Mouse (Mus musculus) stomach, postnatal 0 days (tissue): Measurements from ENCODE around the gene Ehmt2. TPM values are rescaled to one million over a fixed set of nuclear protein-coding genes. Genes with fewer than 3 reads are reported as not detected.
"Not testable (repeated sequence)": the region's sequence is repeated elsewhere in the genome, so short reads cannot be mapped to it uniquely, and the experiment has no call there.

Source experiments
- ATAC-seq: fragments of 200-750 bp; cut with Nextera tagmentation; 2 replicates; pipeline ENCODE4 v1.8.0; 2017; ENCODE audit not compliant: low FRiP score, low TSS enrichment
- DNase-seq: peaks from one replicate; pipeline ENCODE4 v3.0.0-alpha.2; 2016; ENCODE audit warnings: low spot score
- H3K27ac ChIP-seq: fragments of 300-500 bp; sonication (generic); replicated peaks from 2 replicates; pipeline ENCODE4 v1.5.1; 2014; ENCODE audit warnings: mild to moderate bottlenecking, control low read depth
- H3K27me3 ChIP-seq: fragments of 300-500 bp; sonication (generic); 2 replicates; pipeline ENCODE4 v1.6.1; 2014; ENCODE audit warnings: low read length; ENCODE audit not compliant: control insufficient read depth, insufficient read depth
- H3K36me3 ChIP-seq: fragments of 300-500 bp; sonication (generic); 2 replicates; pipeline ENCODE4 v1.6.1; 2014; ENCODE audit warnings: low read length, mixed read lengths; ENCODE audit not compliant: control insufficient read depth, insufficient read depth
- H3K4me1 ChIP-seq: fragments of 300-500 bp; sonication (generic); replicated peaks from 2 replicates; pipeline ENCODE4 v1.6.1; 2014; ENCODE audit warnings: antibody characterized with exemption; ENCODE audit not compliant: control insufficient read depth, insufficient read depth
- H3K4me2 ChIP-seq: fragments of 300-500 bp; sonication (generic); replicated peaks from 2 replicates; pipeline ENCODE4 v1.6.1; 2014; ENCODE audit warnings: low read depth, mild to moderate bottlenecking, control low read depth, moderate library complexity
- H3K4me3 ChIP-seq: fragments of 300-500 bp; sonication (generic); 2 replicates; pipeline ENCODE4 v1.5.1; 2014; ENCODE audit warnings: low read depth, low read length, control low read depth
- H3K9ac ChIP-seq: fragments of 300-500 bp; sonication (generic); 2 replicates; pipeline ENCODE4 v1.6.1; 2014; ENCODE audit warnings: mild to moderate bottlenecking, low read length, control low read depth, mixed read lengths
- H3K9me3 ChIP-seq: fragments of 300-500 bp; sonication (generic); 2 replicates; pipeline ENCODE4 v1.6.1; 2016; ENCODE audit warnings: low read length; ENCODE audit not compliant: control insufficient read depth
- CTCF ChIP-seq: IDR thresholded peaks from 2 replicates; pipeline ENCODE4 v1.5.1; 2016; ENCODE audit warnings: antibody characterized with exemption, low read depth, mild to moderate bottlenecking, moderate library complexity
- EP300 ChIP-seq: optimal IDR thresholded peaks from 2 replicates; pipeline ENCODE3; 2016; ENCODE audit warnings: antibody characterized with exemption
- WGBS: fragments of 180-500 bp; shearing (Covaris S2); extraction: QIAGEN DNeasy Blood & Tissue Kit; methylation state at CpG from one replicate; pipeline ENCODE4 v1.1.7; 2014; 5-methylcytosine and 5-hydroxymethylcytosine counted together
- polyA plus RNA-seq: library from polyadenylated mRNA; unstranded; fragments of >200 nt; fragmentation: Nextera tagmentation; extraction: Ambion mirVana; gene quantifications from 2 replicates; pipeline ENCODE4 v1.2.1, GENCODE M21; 2015

Gene Ehmt2
- polyA plus RNA-seq, 1 experiment from 2014 or later: 23.8 TPM

DNA sequence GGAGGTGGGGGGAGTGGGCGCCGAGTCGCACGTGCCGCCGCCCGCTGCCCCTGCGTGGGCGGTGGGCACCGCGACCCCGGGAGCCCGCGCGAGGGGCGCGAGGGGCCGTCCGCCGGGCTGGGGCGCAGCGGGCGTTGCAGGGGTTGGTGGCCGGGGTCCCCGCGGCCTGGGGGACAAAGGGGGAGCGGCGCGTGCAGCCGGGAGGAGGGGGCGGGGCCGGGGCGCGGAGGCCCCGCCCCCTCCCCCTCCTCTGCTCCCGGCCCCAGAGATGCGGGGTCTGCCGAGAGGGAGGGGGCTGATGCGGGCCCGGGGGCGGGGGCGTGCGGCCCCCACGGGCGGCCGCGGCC is 410 bp downstream of the Ehmt2 start:
- H3K36me3 ChIP-seq: peaks cover 5% of the 10 kb centered on the region; the same call in 1 of the 2 replicates
- H3K27me3 ChIP-seq: no peaks in the 10 kb centered on the region
- peak overlapping the region; percentile 97 for H3K27ac ChIP-seq
- H3K4me3 ChIP-seq: peak overlapping the region; percentile 88
- WGBS: 0% methylated on average over 9 of the region's 47 CpGs
- no peaks in the 10 kb centered on the region for H3K9me3 ChIP-seq
- TF ChIP-seq EP300 (no peak), CTCF (no peak)
- ATAC-seq (no peak), DNase-seq (no peak)
- peak overlapping the region; percentile 93 for H3K9ac ChIP-seq
- H3K4me2 ChIP-seq: peak overlapping the region; percentile 91
- H3K4me1 ChIP-seq: no peaks in the 10 kb centered on the region

DNA sequence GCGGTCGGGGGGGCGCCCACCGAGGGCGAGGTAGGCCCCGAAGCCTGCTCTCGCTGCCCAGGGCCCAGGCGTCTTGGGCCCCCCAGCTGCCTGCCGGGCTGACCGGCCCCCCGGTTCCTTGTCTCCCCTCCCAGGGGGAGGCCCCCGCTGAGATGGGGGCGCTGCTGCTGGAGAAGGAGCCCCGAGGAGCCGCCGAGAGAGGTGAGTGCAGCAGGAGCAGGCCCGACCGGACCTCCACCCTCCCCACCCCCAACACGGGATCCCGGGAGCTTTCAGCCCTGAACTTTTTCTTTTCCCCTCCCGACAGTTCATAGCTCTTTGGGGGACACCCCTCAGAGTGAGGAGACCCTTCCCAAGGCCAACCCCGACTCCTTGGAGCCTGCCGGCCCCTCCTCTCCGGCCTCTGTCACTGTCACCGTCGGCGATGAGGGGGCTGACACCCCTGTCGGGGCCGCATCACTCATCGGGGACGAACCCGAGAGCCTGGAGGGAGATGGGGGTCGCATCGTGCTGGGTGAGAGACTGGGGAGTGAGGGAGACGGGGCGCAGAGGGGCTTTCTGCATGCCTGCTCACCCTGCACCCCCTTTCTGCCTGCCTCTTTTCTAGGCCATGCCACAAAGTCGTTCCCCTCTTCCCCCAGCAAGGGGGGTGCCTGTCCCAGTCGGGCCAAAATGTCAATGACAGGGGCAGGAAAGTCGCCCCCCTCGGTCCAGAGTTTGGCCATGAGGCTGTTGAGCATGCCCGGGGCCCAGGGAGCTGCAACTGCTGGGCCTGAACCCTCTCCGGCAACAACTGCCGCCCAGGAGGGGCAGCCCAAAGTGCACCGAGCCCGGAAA is 1.0 kb downstream of the Ehmt2 start:
- peak overlapping the region; percentile 91 for H3K4me2 ChIP-seq
- peak overlapping the region; percentile 97 for H3K27ac ChIP-seq
- no peaks in the 10 kb centered on the region for H3K4me1 ChIP-seq
- peak overlapping the region; percentile 93 for H3K9ac ChIP-seq
- TF ChIP-seq CTCF (no peak; the same call in 1 of the 2 replicates), EP300 (no peak)
- DNase-seq: peak; percentile 71
- H3K4me3 ChIP-seq: peak overlapping the region; percentile 88
- H3K27me3 ChIP-seq: no peaks in the 10 kb centered on the region
- peaks cover 8% of the 10 kb centered on the region; the same call in 1 of the 2 replicates for H3K36me3 ChIP-seq
- H3K9me3 ChIP-seq: no peaks in the 10 kb centered on the region
- no peak for ATAC-seq
- WGBS: under 1% methylated on average over 24 of the region's 45 CpGs

DNA sequence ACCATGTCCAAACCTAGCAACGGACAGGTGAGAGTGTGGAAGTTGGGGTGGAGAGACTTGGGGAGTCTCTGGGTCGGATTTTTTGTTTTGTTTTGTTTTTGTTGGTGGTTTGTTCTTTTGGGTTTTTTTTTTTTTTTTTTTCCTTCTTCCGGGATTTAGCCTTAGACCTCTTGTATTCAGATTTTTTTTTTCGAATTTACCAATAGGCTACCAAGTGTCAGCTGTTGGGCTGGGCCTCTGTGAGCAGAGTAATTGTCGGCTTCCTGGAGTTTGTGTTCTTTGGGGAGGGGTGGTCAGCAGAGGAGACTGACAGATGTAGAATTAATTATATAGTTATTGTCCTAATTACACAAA is 1.6 kb downstream of the Ehmt2 start:
- Histone ChIP-seq H3K9me3 (no peaks in the 10 kb centered on the region), H3K27me3 (no peaks in the 10 kb centered on the region), H3K9ac (peak overlapping the region; percentile 93), H3K4me3 (peak overlapping the region; percentile 88), H3K27ac (peak overlapping the region; percentile 97), H3K4me1 (no peaks in the 10 kb centered on the region), H3K4me2 (peak overlapping the region; percentile 91), H3K36me3 (peaks cover 10% of the 10 kb centered on the region; the same call in 1 of the 2 replicates)
- DNase-seq (no peak), ATAC-seq (no peak)
- no peak for TF ChIP-seq CTCF
- TF ChIP-seq EP300: no peak
- WGBS: 0% methylated on average over 5 of the region's 5 CpGs

DNA sequence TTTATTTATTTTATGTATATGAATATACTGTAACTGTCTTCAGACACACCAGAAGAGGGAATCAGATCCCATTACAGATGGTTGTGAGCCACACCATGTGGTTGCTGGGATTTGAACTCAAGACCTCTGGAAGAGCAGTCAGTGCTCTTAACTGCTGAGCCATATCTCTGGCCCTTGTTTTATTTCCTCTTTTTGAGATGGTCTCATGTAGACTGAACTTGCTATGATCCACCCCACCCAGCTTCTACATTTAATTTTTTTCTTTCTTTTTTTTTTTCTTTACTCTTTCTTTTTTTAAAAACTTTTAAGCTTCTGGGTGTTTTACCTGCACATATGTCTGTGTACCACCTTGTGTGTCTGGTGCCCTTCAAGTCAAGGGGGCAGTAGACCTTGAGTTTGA is 2.6 kb downstream of the Ehmt2 start:
- H3K27me3 ChIP-seq, H3K4me3 ChIP-seq, ATAC-seq, H3K27ac ChIP-seq, H3K9me3 ChIP-seq, H3K4me1 ChIP-seq, H3K9ac ChIP-seq, DNase-seq, H3K4me2 ChIP-seq: not testable (repeated sequence)
- H3K36me3 ChIP-seq: peaks cover 17% of the 10 kb centered on the region

DNA sequence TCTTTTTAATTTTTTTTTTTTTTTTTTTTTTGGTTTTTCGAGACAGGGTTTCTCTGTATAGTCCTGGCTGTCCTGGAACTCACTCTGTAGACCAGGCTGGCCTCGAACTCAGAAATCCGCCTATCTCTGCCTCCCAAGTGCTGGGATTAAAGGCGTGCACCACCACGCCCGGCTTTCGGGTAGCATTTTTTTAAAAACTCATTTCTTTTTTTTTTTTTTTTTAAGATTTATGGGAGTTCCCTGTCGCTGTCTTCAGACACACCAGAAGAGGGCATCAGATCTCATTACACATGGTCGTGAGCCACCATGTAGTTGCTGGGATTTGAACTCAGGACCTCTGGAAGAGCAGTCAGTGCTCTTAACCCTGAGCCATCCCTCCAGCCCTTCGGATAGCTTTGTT is 3.7 kb downstream of the Ehmt2 start:
- H3K4me1 ChIP-seq, H3K9ac ChIP-seq, H3K4me2 ChIP-seq, H3K9me3 ChIP-seq, H3K4me3 ChIP-seq, H3K27me3 ChIP-seq, ATAC-seq, H3K27ac ChIP-seq, DNase-seq: not testable (repeated sequence)
- WGBS: 81% methylated on average over 9 of the region's 10 CpGs
- H3K36me3 ChIP-seq: peaks cover 28% of the 10 kb centered on the region

DNA sequence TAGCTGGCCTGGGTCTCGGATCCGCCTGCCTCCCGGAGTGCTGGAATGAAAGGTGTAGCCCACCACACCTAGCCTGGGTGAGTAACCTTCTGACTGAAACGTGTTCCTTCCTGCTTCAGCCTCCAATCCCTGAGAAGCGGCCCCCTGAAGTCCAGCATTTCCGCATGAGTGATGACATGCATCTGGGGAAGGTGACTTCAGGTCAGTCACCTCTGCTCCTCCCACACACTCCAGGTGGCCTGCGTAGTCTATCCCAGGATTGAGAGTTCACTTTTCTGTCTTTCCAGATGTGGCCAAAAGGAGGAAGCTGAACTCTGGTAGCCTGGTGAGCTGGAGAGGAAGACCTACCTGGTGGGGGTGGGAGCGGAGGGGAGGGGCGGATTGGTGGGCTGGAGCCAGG is 4.6 kb downstream of the Ehmt2 start:
- WGBS: 81% methylated on average over 9 of the region's 9 CpGs
- no peak for ATAC-seq
- H3K36me3 ChIP-seq: peaks cover 37% of the 10 kb centered on the region

More for the DNA sequence above, 4.6 kb downstream of the Ehmt2 start:
- Histone ChIP-seq H3K9me3 (no peaks in the 10 kb centered on the region), H3K9ac (no peak overlapping the region), H3K4me2 (no peak overlapping the region), H3K4me1 (no peaks in the 10 kb centered on the region), H3K27me3 (no peaks in the 10 kb centered on the region), H3K27ac (no peak overlapping the region), H3K4me3 (no peak overlapping the region)
- DNase-seq: no peak
- no peak for TF ChIP-seq CTCF
- TF ChIP-seq EP300: no peak
